Mouse (Mus musculus) intestine, embryonic 15.5 days (tissue): ENCODE measurements at regions not wholly inside any gene's neighbourhood (a gene's known extent, or its start where the extent isn't known, plus 50 kb on each side); places are given as distances from the start of the nearest gene placed in this dataset.
A peak's percentile ranks its signal among the peaks of the same experiment; 100 is the strongest.

Experiments
- ATAC-seq: fragments of 200-750 bp; cut with Nextera tagmentation; 2 replicates; pipeline ENCODE4 v1.8.0; 2017; ENCODE audit warnings: moderate TSS enrichment, moderate library complexity
- H3K27ac ChIP-seq: fragments of 300-500 bp; sonication (generic); 2 replicates; pipeline ENCODE4 v1.5.1; 2015; ENCODE audit warnings: mild to moderate bottlenecking, inconsistent platforms
- H3K27me3 ChIP-seq: fragments of 300-500 bp; sonication (generic); replicated peaks from 2 replicates; pipeline ENCODE4 v1.6.1; 2015; ENCODE audit warnings: inconsistent platforms
- H3K36me3 ChIP-seq: fragments of 300-500 bp; sonication (generic); 2 replicates; pipeline ENCODE4 v1.6.1; 2015; ENCODE audit warnings: inconsistent platforms
- H3K4me1 ChIP-seq: fragments of 300-500 bp; sonication (generic); replicated peaks from 2 replicates; pipeline ENCODE4 v1.6.1; 2015; ENCODE audit warnings: inconsistent platforms
- H3K4me2 ChIP-seq: fragments of 300-500 bp; sonication (generic); replicated peaks from 2 replicates; pipeline ENCODE4 v1.6.1; 2015; ENCODE audit warnings: mild to moderate bottlenecking, inconsistent platforms
- H3K4me3 ChIP-seq: fragments of 300-500 bp; sonication (generic); replicated peaks from 2 replicates; pipeline ENCODE4 v1.5.1; 2015; ENCODE audit warnings: inconsistent platforms
- H3K9ac ChIP-seq: fragments of 300-500 bp; sonication (generic); 2 replicates; pipeline ENCODE4 v1.6.1; 2015; ENCODE audit warnings: inconsistent platforms
- H3K9me3 ChIP-seq: fragments of 300-500 bp; sonication (generic); 2 replicates; pipeline ENCODE4 v1.6.1; 2016; ENCODE audit warnings: inconsistent platforms
- WGBS: fragments of 180-500 bp; shearing (Covaris S2); methylation state at CpG from one replicate; pipeline ENCODE4 v1.1.7; 2015; 5-methylcytosine and 5-hydroxymethylcytosine counted together

- H3K9ac ChIP-seq, result no peak overlapping the region
- H3K4me3 ChIP-seq, result no peak overlapping the region
- no peak overlapping the region for H3K4me2 ChIP-seq
- no peaks in the 10 kb centered on the region for H3K9me3 ChIP-seq
- 72% methylated on average over 7 of the region's 7 CpGs for whole genome bisulfite sequencing
- no peaks in the 10 kb centered on the region for H3K27me3 ChIP-seq
- 0 out of 2 replicates have a peak, but pooled peaks cover 4% of the 10 kb centered on the region for H3K4me1 ChIP-seq
- no peak overlapping the region for H3K27ac ChIP-seq
- H3K36me3 ChIP-seq, result no peaks in the 10 kb centered on the region
- ATAC-seq, result no peak
These were observed 116.8 kb downstream of the Lrrc30 start for GRCm38 (mm10) chr17:67515601-67516147.

- no peaks in the 10 kb centered on the region for H3K36me3 ChIP-seq
- no peak overlapping the region for H3K9ac ChIP-seq
- WGBS, result 53% methylated on average over 9 of the region's 9 CpGs
- no peak overlapping the region for H3K4me2 ChIP-seq
- peak; percentile 28; the same call in 1 of the 2 replicates for ATAC-seq
- peak overlapping the region; percentile 62; the same call in 1 of the 2 replicates for H3K27ac ChIP-seq
- no peaks in the 10 kb centered on the region for H3K27me3 ChIP-seq
- no peak overlapping the region for H3K4me3 ChIP-seq
- 0 out of 2 replicates have a peak, but pooled peaks cover 4% of the 10 kb centered on the region for H3K4me1 ChIP-seq
- no peaks in the 10 kb centered on the region for H3K9me3 ChIP-seq
These were observed 117.9 kb downstream of the Lrrc30 start for GRCm38 (mm10) chr17:67514387-67515241.

GRCm38 (mm10) chr17:67512699-67513450 lies 119.6 kb downstream of the Lrrc30 start:
- WGBS, result 58% methylated on average over 6 of the region's 6 CpGs
- no peak overlapping the region for H3K4me3 ChIP-seq
- no peaks in the 10 kb centered on the region for H3K9me3 ChIP-seq
- ATAC-seq, result peak; percentile 45
- H3K9ac ChIP-seq, result no peak overlapping the region
- no peaks in the 10 kb centered on the region for H3K36me3 ChIP-seq
- H3K27me3 ChIP-seq, result no peaks in the 10 kb centered on the region
- no peak overlapping the region for H3K4me2 ChIP-seq
- 0 out of 2 replicates have a peak, but pooled peaks cover 4% of the 10 kb centered on the region for H3K4me1 ChIP-seq
- peak overlapping the region; percentile 56 for H3K27ac ChIP-seq

GRCm38 (mm10) chr17:67512008-67512407 lies 120.5 kb downstream of the Lrrc30 start:
- H3K27me3 ChIP-seq, result no peaks in the 10 kb centered on the region
- ATAC-seq, result no peak
- WGBS, result 69% methylated on average over 6 of the region's 6 CpGs
- no peaks in the 10 kb centered on the region for H3K36me3 ChIP-seq
- H3K4me2 ChIP-seq, result no peak overlapping the region
- H3K9ac ChIP-seq, result no peak overlapping the region
- H3K4me3 ChIP-seq, result no peak overlapping the region
- no peaks in the 10 kb centered on the region for H3K9me3 ChIP-seq
- H3K27ac ChIP-seq, result 0 out of 2 replicates have a peak overlapping the region, but pooled peaks have one; percentile 22
- H3K4me1 ChIP-seq, result 0 out of 2 replicates have a peak, but pooled peaks cover 4% of the 10 kb centered on the region

- H3K36me3 ChIP-seq, result no peaks in the 10 kb centered on the region
- H3K9me3 ChIP-seq, result no peaks in the 10 kb centered on the region
- 0 out of 2 replicates have a peak, but pooled peaks cover 3% of the 10 kb centered on the region for H3K4me1 ChIP-seq
- H3K4me3 ChIP-seq, result no peak overlapping the region
- no peaks in the 10 kb centered on the region for H3K27me3 ChIP-seq
- WGBS, result 69% methylated on average over 9 of the region's 9 CpGs
- no peak overlapping the region for H3K27ac ChIP-seq
- ATAC-seq, result no peak
- H3K4me2 ChIP-seq, result no peak overlapping the region
- no peak overlapping the region for H3K9ac ChIP-seq
These were observed 122.6 kb downstream of the Lrrc30 start for GRCm38 (mm10) chr17:67509921-67510320.

GRCm38 (mm10) chr17:67509091-67509618 lies 123.4 kb downstream of the Lrrc30 start:
- no peak overlapping the region for H3K4me3 ChIP-seq
- 0 out of 2 replicates have a peak, but pooled peaks cover 3% of the 10 kb centered on the region for H3K4me1 ChIP-seq
- no peaks in the 10 kb centered on the region for H3K27me3 ChIP-seq
- no peaks in the 10 kb centered on the region for H3K36me3 ChIP-seq
- no peak overlapping the region for H3K4me2 ChIP-seq
- H3K9me3 ChIP-seq, result no peaks in the 10 kb centered on the region
- no peak overlapping the region for H3K9ac ChIP-seq
- 78% methylated on average over 6 of the region's 6 CpGs for WGBS
- H3K27ac ChIP-seq, result no peak overlapping the region
- no peak for ATAC-seq

GRCm38 (mm10) chr17:67508353-67508752 lies 124.2 kb downstream of the Lrrc30 start:
- H3K9me3 ChIP-seq, result no peaks in the 10 kb centered on the region
- no peak overlapping the region for H3K9ac ChIP-seq
- H3K36me3 ChIP-seq, result no peaks in the 10 kb centered on the region
- H3K4me1 ChIP-seq, result 0 out of 2 replicates have a peak, but pooled peaks cover 3% of the 10 kb centered on the region
- no peak for ATAC-seq
- no peak overlapping the region for H3K4me2 ChIP-seq
- no peaks in the 10 kb centered on the region for H3K27me3 ChIP-seq
- no peak overlapping the region for H3K4me3 ChIP-seq
- H3K27ac ChIP-seq, result no peak overlapping the region
- WGBS, result 49% methylated on average over 2 of the region's 2 CpGs

GRCm38 (mm10) chr17:67506466-67506865 lies 126.1 kb downstream of the Lrrc30 start:
- Histone ChIP-seq H3K36me3 (no peaks in the 10 kb centered on the region), H3K27ac (no peak overlapping the region), H3K4me3 (no peak overlapping the region), H3K27me3 (no peaks in the 10 kb centered on the region), H3K4me2 (no peak overlapping the region), H3K9ac (no peak overlapping the region), H3K9me3 (no peaks in the 10 kb centered on the region), H3K4me1 (no peaks in the 10 kb centered on the region)
- 64% methylated on average over 2 of the region's 2 CpGs for WGBS
- ATAC-seq, result 0 out of 2 replicates have a peak, but pooled peaks have one; percentile 55

- no peak overlapping the region for H3K4me2 ChIP-seq
- peak; percentile 36; the same call in 1 of the 2 replicates for ATAC-seq
These were observed 128.0 kb downstream of the Lrrc30 start for GRCm38 (mm10) chr17:67504502-67505033.

GRCm38 (mm10) chr17:67503125-67503878 lies 129.2 kb downstream of the Lrrc30 start:
- Histone ChIP-seq H3K4me1 (no peaks in the 10 kb centered on the region), H3K27ac (no peak overlapping the region), H3K27me3 (no peaks in the 10 kb centered on the region), H3K36me3 (no peaks in the 10 kb centered on the region), H3K4me2 (no peak overlapping the region), H3K9me3 (no peaks in the 10 kb centered on the region), H3K9ac (no peak overlapping the region), H3K4me3 (no peak overlapping the region)
- no peak for ATAC-seq
- 72% methylated on average over 6 of the region's 6 CpGs for WGBS

More at GRCm38 (mm10) chr17:67504502-67505033, 128.0 kb downstream of the Lrrc30 start:
- no peaks in the 10 kb centered on the region for H3K27me3 ChIP-seq
- no peak overlapping the region; the same call in 1 of the 2 replicates for H3K27ac ChIP-seq
- H3K4me1 ChIP-seq, result no peaks in the 10 kb centered on the region
- 58% methylated on average over 9 of the region's 9 CpGs for WGBS
- no peak overlapping the region for H3K4me3 ChIP-seq
- H3K36me3 ChIP-seq, result no peaks in the 10 kb centered on the region
- H3K9me3 ChIP-seq, result no peaks in the 10 kb centered on the region
- H3K9ac ChIP-seq, result no peak overlapping the region

GRCm38 (mm10) chr17:67502628-67503027 lies 129.9 kb downstream of the Lrrc30 start:
- H3K27me3 ChIP-seq, result no peaks in the 10 kb centered on the region
- no peak overlapping the region for H3K4me2 ChIP-seq
- no peaks in the 10 kb centered on the region for H3K9me3 ChIP-seq
- no peak overlapping the region for H3K9ac ChIP-seq
- WGBS, result 88% methylated on average over 4 of the region's 4 CpGs
- H3K27ac ChIP-seq, result no peak overlapping the region
- H3K36me3 ChIP-seq, result no peaks in the 10 kb centered on the region
- no peak overlapping the region for H3K4me3 ChIP-seq
- H3K4me1 ChIP-seq, result no peaks in the 10 kb centered on the region
- no peak for ATAC-seq
